ENCODE assay signal across 7 mouse cellular contexts in genomic region chr5:21732177-21732911, GRCm38 (mm10). TPM values are rescaled to one million over a fixed set of nuclear protein-coding genes. Genes with fewer than 3 reads are reported as not detected.
A peak's percentile ranks its signal among the peaks of the same experiment; 100 is the strongest.
DNase-seq lines count a peak whose midpoint lies in the region; ATAC-seq and TF ChIP-seq lines count a peak whose summit lies in the region.

No protein-coding gene starts in this region.

- no peak for TF ChIP-seq CTCF in olfactory bulb, adult 2 months (IDR thresholded peaks at IDR 0.05; ENCODE audit: insufficient read depth, low read depth, low read length)

- no peaks in the 10 kb centered on the region for H3K36me3 ChIP-seq in embryonic facial prominence, embryonic 14.5 days (ENCODE audit: control insufficient read depth, insufficient read depth, low read length)
- no peaks in the 10 kb centered on the region for H3K36me3 ChIP-seq in hindbrain, embryonic 16.5 days (ENCODE audit: control insufficient read depth, insufficient read depth, low read length)

- H3K4me3 ChIP-seq in embryonic facial prominence, embryonic 14.5 days (ENCODE audit: low read depth, low read length), result no peak overlapping the region
- no peak overlapping the region for H3K4me3 ChIP-seq in hindbrain, embryonic 16.5 days (ENCODE audit: low read length)
- no peak overlapping the region for H3K4me3 ChIP-seq in olfactory bulb, adult 2 months (ENCODE audit: insufficient read depth, low read depth, low read length)

- DNase-seq in kidney, postnatal 4 days, result peak; percentile 4 to 19
- no peak for DNase-seq in kidney, adult 18-20 months
- peak; percentile 34 for DNase-seq in embryonic facial prominence, embryonic 14.5 days (ENCODE audit: low spot score)
- no peak for DNase-seq in layer of hippocampus, adult 11-12 months (ENCODE audit: low spot score)
- no peak for DNase-seq in adrenal gland, adult 8-10 months

- H3K4me1 ChIP-seq in embryonic facial prominence, embryonic 14.5 days (ENCODE audit: control insufficient read depth, insufficient read depth, low read length), result peaks cover 3% of the 10 kb centered on the region; the same call in 1 of the 2 replicates
- H3K4me1 ChIP-seq in hindbrain, embryonic 16.5 days (ENCODE audit: control insufficient read depth, insufficient read depth, low read depth, low read length), result peaks cover 8% of the 10 kb centered on the region
- H3K4me1 ChIP-seq in olfactory bulb, adult 2 months (ENCODE audit: control insufficient read depth, insufficient read depth, low read length), result peaks cover 7% of the 10 kb centered on the region; the same call in 1 of the 2 replicates

- peak; percentile 16; the same call in 1 of the 2 replicates for ATAC-seq in embryonic facial prominence, embryonic 14.5 days (ENCODE audit: low read depth)
- 0 out of 2 replicates have a peak, but pooled peaks have one; percentile 8 for ATAC-seq in hindbrain, embryonic 16.5 days

- no peaks in the 10 kb centered on the region for H3K9me3 ChIP-seq in embryonic facial prominence, embryonic 14.5 days (ENCODE audit: control insufficient read depth, low read length)
- H3K9me3 ChIP-seq in hindbrain, embryonic 16.5 days (ENCODE audit: control insufficient read depth, low read length), result no peaks in the 10 kb centered on the region

- WGBS in embryonic facial prominence, embryonic 14.5 days, result 69% methylated on average over 3 of the region's 3 CpGs
- 14% methylated on average over 3 of the region's 3 CpGs for WGBS in hindbrain, embryonic 16.5 days
- 39% methylated on average over 3 of the region's 3 CpGs for WGBS in olfactory bulb, adult 2 months

- no peak overlapping the region for H3K4me2 ChIP-seq in embryonic facial prominence, embryonic 14.5 days (ENCODE audit: low read depth, low read length)
- no peak overlapping the region; the same call in 1 of the 2 replicates for H3K4me2 ChIP-seq in hindbrain, embryonic 16.5 days (ENCODE audit: low read length)

- no peak overlapping the region for H3K9ac ChIP-seq in embryonic facial prominence, embryonic 14.5 days (ENCODE audit: low read depth, low read length)
- no peak overlapping the region for H3K9ac ChIP-seq in hindbrain, embryonic 16.5 days (ENCODE audit: low read depth, low read length)

- H3K27ac ChIP-seq in embryonic facial prominence, embryonic 14.5 days (replicated peaks; ENCODE audit: low read depth, low read length), result no peak overlapping the region; the same call in 1 of the 2 replicates
- peak overlapping the region; percentile 69 for H3K27ac ChIP-seq in hindbrain, embryonic 16.5 days (ENCODE audit: low read depth, low read length)
- H3K27ac ChIP-seq in olfactory bulb, adult 2 months (ENCODE audit: insufficient read depth, low read depth, low read length), result peak overlapping the region; percentile 37; the same call in 1 of the 2 replicates

- TF ChIP-seq POLR2A in olfactory bulb, adult 2 months (IDR thresholded peaks at IDR 0.05; ENCODE audit: insufficient read depth, low read depth, low read length), result no peak

- no peaks in the 10 kb centered on the region for H3K27me3 ChIP-seq in embryonic facial prominence, embryonic 14.5 days (replicated peaks; ENCODE audit: control insufficient read depth, insufficient read depth, low read length)
- no peaks in the 10 kb centered on the region for H3K27me3 ChIP-seq in hindbrain, embryonic 16.5 days (replicated peaks; ENCODE audit: control insufficient read depth, insufficient read depth, low read length)

RNA-seq across cellular contexts. Expression of gene Pmpcb, which starts 4.6 kb away (rescaled TPM):
- polyA plus RNA-seq in embryonic facial prominence, embryonic 14.5 days (2014; fragmentation: Nextera tagmentation; extraction: Ambion mirVana), result 79.4 and 82.3 TPM in 2 replicates
- polyA plus RNA-seq in hindbrain, embryonic 16.5 days (2015; fragmentation: Nextera tagmentation; extraction: Ambion mirVana), result 69.2 and 72.0 TPM in 2 replicates
- polyA plus RNA-seq in olfactory bulb, adult 2 months (2012; ENCODE audit: insufficient read depth, insufficient read length, low replicate concordance, missing spikeins), result not detected in 2 replicates
- 100 to 1,000 TPM; 215 to 293 (median 236) TPM for total RNA-seq in adrenal gland, adult 8-10 months (2022)

RNA-seq across cellular contexts. Expression of gene Napepld, which starts 31.1 kb away (rescaled TPM):
- 2.4 and 2.8 TPM in 2 replicates for polyA plus RNA-seq in embryonic facial prominence, embryonic 14.5 days (2014; fragmentation: Nextera tagmentation; extraction: Ambion mirVana)
- 2.6 and 2.9 TPM in 2 replicates for polyA plus RNA-seq in hindbrain, embryonic 16.5 days (2015; fragmentation: Nextera tagmentation; extraction: Ambion mirVana)
- not detected in 2 replicates for polyA plus RNA-seq in olfactory bulb, adult 2 months (2012; ENCODE audit: insufficient read depth, insufficient read length, low replicate concordance, missing spikeins)
- total RNA-seq in adrenal gland, adult 8-10 months (2022), result 10 to 100 TPM; 43.1 to 64.5 (median 46.1) TPM

RNA-seq across cellular contexts. Expression of gene Dnajc2, which starts 52.7 kb away (rescaled TPM):
- 56.4 and 59.2 TPM in 2 replicates for polyA plus RNA-seq in embryonic facial prominence, embryonic 14.5 days (2014; fragmentation: Nextera tagmentation; extraction: Ambion mirVana)
- 56.6 and 66.3 TPM in 2 replicates for polyA plus RNA-seq in hindbrain, embryonic 16.5 days (2015; fragmentation: Nextera tagmentation; extraction: Ambion mirVana)
- polyA plus RNA-seq in olfactory bulb, adult 2 months (2012; ENCODE audit: insufficient read depth, insufficient read length, low replicate concordance, missing spikeins), result not detected in 2 replicates
- total RNA-seq in adrenal gland, adult 8-10 months (2022), result 10 to 100 TPM; 25.4 to 31.8 (median 30.2) TPM

RNA-seq across cellular contexts. Expression of gene Psmc2, which starts 52.7 kb away (rescaled TPM):
- 161 and 183 TPM in 2 replicates for polyA plus RNA-seq in embryonic facial prominence, embryonic 14.5 days (2014; fragmentation: Nextera tagmentation; extraction: Ambion mirVana)
- polyA plus RNA-seq in hindbrain, embryonic 16.5 days (2015; fragmentation: Nextera tagmentation; extraction: Ambion mirVana), result 183 and 187 TPM in 2 replicates
- not detected in 2 replicates for polyA plus RNA-seq in olfactory bulb, adult 2 months (2012; ENCODE audit: insufficient read depth, insufficient read length, low replicate concordance, missing spikeins)
- total RNA-seq in adrenal gland, adult 8-10 months (2022), result 100 to 1,000 TPM; 127 to 153 (median 141) TPM

Comparison
In these comparisons a context has a peak if more than half of its experiments do, and no peak if none do; other contexts are left out.
1. DNase-seq: peak in kidney, postnatal 4 days (2 of 2) and embryonic facial prominence, embryonic 14.5 days (single experiment); none in kidney, adult 18-20 months (single experiment), layer of hippocampus, adult 11-12 months (single experiment) and adrenal gland, adult 8-10 months (single experiment).
2. RNA of gene Dnajc2, which starts 52.7 kb away (polyA plus RNA-seq): 56.6 to 66.3 TPM in hindbrain, embryonic 16.5 days and 56.4 to 59.2 TPM in embryonic facial prominence, embryonic 14.5 days; not detected in olfactory bulb, adult 2 months; every median in the first group is over 10 times any median in the second.